Mouse (Mus musculus) hindbrain, embryonic 10.5 days (tissue): ENCODE measurements around the gene Olfr354. TPM values are rescaled to one million over a fixed set of nuclear protein-coding genes. Genes with fewer than 3 reads are reported as not detected.

ENCODE experiments used
- DNase-seq: peaks from one replicate; pipeline ENCODE4 v3.0.0-alpha.2; 2017; ENCODE audit warnings: low spot score
- H3K27ac ChIP-seq: fragments of 300-500 bp; sonication (generic); 2 replicates; pipeline ENCODE4 v1.5.1; 2016; ENCODE audit warnings: mild to moderate bottlenecking, moderate library complexity
- H3K27me3 ChIP-seq: fragments of 300-500 bp; sonication (generic); 2 replicates; pipeline ENCODE4 v1.6.1; 2016; ENCODE audit warnings: mild to moderate bottlenecking; ENCODE audit not compliant: poor library complexity, insufficient read depth, severe bottlenecking
- H3K36me3 ChIP-seq: fragments of 300-500 bp; sonication (generic); 2 replicates; pipeline ENCODE4 v1.6.1; 2016; ENCODE audit warnings: mild to moderate bottlenecking, moderate library complexity
- H3K4me1 ChIP-seq: fragments of 300-500 bp; sonication (generic); replicated peaks from 2 replicates; pipeline ENCODE4 v1.6.1; 2016; ENCODE audit warnings: mild to moderate bottlenecking
- H3K4me3 ChIP-seq: fragments of 300-500 bp; sonication (generic); 2 replicates; pipeline ENCODE4 v1.5.1; 2016; ENCODE audit warnings: mild to moderate bottlenecking, moderate library complexity
- H3K9me3 ChIP-seq: fragments of 300-500 bp; sonication (generic); 2 replicates; pipeline ENCODE4 v1.6.1; 2016; ENCODE audit warnings: mild to moderate bottlenecking, moderate library complexity
- WGBS: fragments of 180-500 bp; shearing (Covaris S2); methylation state at CpG from one replicate; pipeline ENCODE4 v1.1.7; 2016; 5-methylcytosine and 5-hydroxymethylcytosine counted together
- polyA plus RNA-seq: library from polyadenylated mRNA; unstranded; fragments of >200 nt; fragmentation: Nextera tagmentation; extraction: Ambion mirVana; gene quantifications from 2 replicates; pipeline ENCODE4 v1.2.1, GENCODE M21; 2016

The Olfr354 gene
- not detected in 2 replicates for polyA plus RNA-seq

DNA sequence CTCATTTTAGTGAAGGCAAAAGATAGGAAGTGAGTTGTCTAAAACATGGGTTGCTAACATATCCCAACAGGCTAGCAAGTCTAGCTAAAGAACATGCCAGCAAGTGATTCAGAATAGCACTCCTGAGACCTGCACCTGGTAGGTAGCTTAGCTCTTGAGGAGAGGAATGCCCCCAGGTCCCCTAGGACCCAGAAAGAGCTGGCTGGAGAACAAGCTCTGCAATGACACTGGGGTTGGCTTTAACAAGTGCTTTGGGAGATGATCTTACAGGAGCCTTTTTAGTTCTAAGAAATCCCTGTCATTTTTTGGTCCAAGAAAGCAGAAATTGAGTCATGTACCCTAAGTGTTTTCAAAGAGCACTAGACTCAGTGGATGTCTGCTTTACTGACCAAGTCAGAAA lies at the start of gene Olfr354:
Olfr354 (plus strand) TSS at position 301 of the 400 bp plus-strand sequence.
- Histone ChIP-seq H3K36me3 (no peaks in the 10 kb centered on the region), H3K4me3 (no peak within 1 kb of the TSS), H3K9me3 (peaks cover 36% of the 10 kb centered on the region), H3K4me1 (no peaks in the 10 kb centered on the region), H3K27me3 (no peaks in the 10 kb centered on the region), H3K27ac (no peak within 1 kb of the TSS)
- DNase-seq = no peak

DNA sequence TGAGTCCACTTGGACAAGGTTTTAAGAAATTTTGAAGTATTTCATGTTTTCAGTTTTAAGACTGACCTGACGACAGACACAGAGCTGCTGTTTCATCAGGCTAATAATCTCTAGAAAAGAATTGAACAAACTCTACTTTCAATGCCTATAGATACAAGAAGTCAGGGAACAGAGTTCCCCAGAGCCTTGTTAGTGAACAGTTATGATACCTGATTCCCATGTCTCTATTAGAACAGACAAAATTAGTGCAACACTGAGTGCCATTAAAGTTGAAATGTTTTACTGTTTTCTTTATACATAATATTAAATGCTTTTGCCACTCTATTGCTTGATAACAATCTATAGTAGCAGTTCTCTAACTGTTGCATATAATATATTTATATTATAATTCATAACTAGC lies 42.9 kb upstream of the Olfr354 start, which contains the start of gene Olfr351:
Olfr351 (minus strand) TSS at position 101 of the 400 bp plus-strand sequence.
- Histone ChIP-seq H3K36me3 (no peaks in the 10 kb centered on the region), H3K9me3 (peaks cover 38% of the 10 kb centered on the region), H3K4me3 (no peak within 1 kb of the TSS), H3K4me1 (no peaks in the 10 kb centered on the region), H3K27me3 (no peaks in the 10 kb centered on the region), H3K27ac (no peak within 1 kb of the TSS)
- WGBS = 83% methylated on average over 1 of the region's 1 CpGs
- DNase-seq = no peak

GRCm38 (mm10) chr2:36868160-36868559 lies 37.3 kb upstream of the Olfr354 start, which contains the start of gene Olfr352:
TSS of gene Olfr352 (plus strand) at chr2:36868460.
- no peak within 1 kb of the TSS for H3K4me3 ChIP-seq
- no peaks in the 10 kb centered on the region for H3K36me3 ChIP-seq
- no peak within 1 kb of the TSS for H3K27ac ChIP-seq
- no peaks in the 10 kb centered on the region for H3K4me1 ChIP-seq
- WGBS = 76% methylated on average over 1 of the region's 1 CpGs
- DNase-seq = no peak
- no peaks in the 10 kb centered on the region for H3K27me3 ChIP-seq
- peaks cover 40% of the 10 kb centered on the region for H3K9me3 ChIP-seq

- DNase-seq = no peak
- Histone ChIP-seq H3K27me3 (no peaks in the 10 kb centered on the region), H3K4me1 (no peaks in the 10 kb centered on the region)
Observed at GRCm38 (mm10) chr2:36892836-36893235, 12.6 kb upstream of the Olfr354 start, which contains the start of gene Olfr353. TSS of gene Olfr353 (minus strand) at chr2:36892936.

DNA sequence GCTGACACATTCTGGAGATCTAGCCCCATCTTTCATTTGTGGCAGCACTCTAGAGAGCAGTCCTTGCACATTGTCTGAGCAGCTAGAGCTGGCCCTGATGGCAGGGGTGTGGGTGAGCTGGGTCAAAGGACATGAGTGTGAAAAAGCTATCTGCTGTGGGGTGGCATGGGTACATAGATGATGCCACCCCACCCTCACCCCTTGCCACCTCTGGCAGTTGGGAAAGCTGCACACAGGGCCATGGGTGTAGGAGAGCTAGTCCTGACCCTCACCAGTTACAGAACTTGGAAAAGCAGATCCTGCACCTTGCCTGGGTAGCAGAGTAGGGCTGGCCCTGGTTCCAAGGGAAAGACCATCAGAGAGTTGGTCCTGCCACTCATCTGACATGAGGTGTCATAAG lies 8.4 kb upstream of the Olfr354 start:
- no peaks in the 10 kb centered on the region for H3K27me3 ChIP-seq
- H3K4me3 ChIP-seq = no peak overlapping the region
- H3K27ac ChIP-seq = no peak overlapping the region
- no peaks in the 10 kb centered on the region for H3K36me3 ChIP-seq
- H3K9me3 ChIP-seq = peaks cover 40% of the 10 kb centered on the region
- no peaks in the 10 kb centered on the region for H3K4me1 ChIP-seq
- no peak for DNase-seq

More at GRCm38 (mm10) chr2:36892836-36893235, 12.6 kb upstream of the Olfr354 start, which contains the start of gene Olfr353:
- Histone ChIP-seq H3K9me3 (peaks cover 32% of the 10 kb centered on the region), H3K36me3 (no peaks in the 10 kb centered on the region), H3K27ac (no peak within 1 kb of the TSS), H3K4me3 (no peak within 1 kb of the TSS)

- H3K4me1 ChIP-seq = no peaks in the 10 kb centered on the region
- no peak for DNase-seq
- H3K27me3 ChIP-seq = no peaks in the 10 kb centered on the region
- no peak within 1 kb of the TSS for H3K4me3 ChIP-seq
- no peak within 1 kb of the TSS for H3K27ac ChIP-seq
- peaks cover 18% of the 10 kb centered on the region; the same call in 1 of the 2 replicates for H3K9me3 ChIP-seq
- no peaks in the 10 kb centered on the region for H3K36me3 ChIP-seq
Observed at GRCm38 (mm10) chr2:36928797-36929196, 23.3 kb downstream of the Olfr354 start, which contains the start of gene Olfr355. TSS of gene Olfr355 (minus strand) at chr2:36928897.

GRCm38 (mm10) chr2:36936821-36937220 lies 31.3 kb downstream of the Olfr354 start, which contains the start of gene Olfr356:
TSS of gene Olfr356 (plus strand) at chr2:36937121.
- 85% methylated on average over 2 of the region's 2 CpGs for WGBS
- Histone ChIP-seq H3K27me3 (no peaks in the 10 kb centered on the region), H3K4me3 (no peak within 1 kb of the TSS), H3K27ac (no peak within 1 kb of the TSS), H3K4me1 (no peaks in the 10 kb centered on the region), H3K9me3 (peaks cover 31% of the 10 kb centered on the region), H3K36me3 (no peaks in the 10 kb centered on the region)
- no peak for DNase-seq

Other genes starting within 250 kb of the Olfr354 start
- not detected in 2 replicates for gene Olfr346, start 219.9 kb upstream of the Olfr354 start, polyA plus RNA-seq
- not detected in 2 replicates for gene Olfr347, start 173.8 kb upstream of the Olfr354 start, polyA plus RNA-seq
- not detected in 2 replicates for gene Olfr348, start 121.4 kb upstream of the Olfr354 start, polyA plus RNA-seq
- gene Olfr50, start 115.1 kb upstream of the Olfr354 start, polyA plus RNA-seq = not detected in 2 replicates
- gene Olfr3, start 88.6 kb upstream of the Olfr354 start, polyA plus RNA-seq = not detected in 2 replicates
- gene Olfr350, start 59.4 kb upstream of the Olfr354 start, polyA plus RNA-seq = not detected in 2 replicates
- not detected in 2 replicates for gene Olfr351, start 43.0 kb upstream of the Olfr354 start, polyA plus RNA-seq
- not detected in 2 replicates for gene Olfr352, start 37.2 kb upstream of the Olfr354 start, polyA plus RNA-seq
- gene Olfr353, start 12.7 kb upstream of the Olfr354 start, polyA plus RNA-seq = not detected in 2 replicates
- gene Olfr355, start 23.2 kb downstream of the Olfr354 start, polyA plus RNA-seq = not detected in 2 replicates
- not detected in 2 replicates for gene Olfr356, start 31.4 kb downstream of the Olfr354 start, polyA plus RNA-seq
- gene Olfr357, start 88.1 kb downstream of the Olfr354 start, polyA plus RNA-seq = not detected in 2 replicates
- gene Olfr358, start 103.7 kb downstream of the Olfr354 start, polyA plus RNA-seq = not detected in 2 replicates
- gene Olfr360, start 160.1 kb downstream of the Olfr354 start, polyA plus RNA-seq = not detected in 2 replicates
- not detected in 2 replicates for gene Olfr361, start 183.6 kb downstream of the Olfr354 start, polyA plus RNA-seq
- gene Olfr362, start 212.2 kb downstream of the Olfr354 start, polyA plus RNA-seq = not detected in 2 replicates
- not detected in 2 replicates for gene Olfr364-ps1, start 233.6 kb downstream of the Olfr354 start, polyA plus RNA-seq